Mouse (Mus musculus) kidney, adult 11 months (tissue): ENCODE results near the gene Vax1.

Experiments used
- DNase-seq: peaks from one replicate; pipeline ENCODE4 v3.0.0; 2022

Gene Vax1

GRCm38 (mm10) chr19:59169143-59169935 is 517 bp downstream of the Vax1 start:
- DNase-seq: no peak

- DNase-seq: no peak
Observed at GRCm38 (mm10) chr19:59168386-59168905, 1.4 kb downstream of the Vax1 start.

GRCm38 (mm10) chr19:59167871-59168270 is 2.0 kb downstream of the Vax1 start:
- DNase-seq: no peak

- no peak for DNase-seq
Observed at GRCm38 (mm10) chr19:59166879-59167278, 3.0 kb downstream of the Vax1 start.

GRCm38 (mm10) chr19:59166311-59166761 is 3.5 kb downstream of the Vax1 start:
- DNase-seq: no peak

GRCm38 (mm10) chr19:59165577-59165976 is 4.3 kb downstream of the Vax1 start:
- DNase-seq: no peak

GRCm38 (mm10) chr19:59164896-59165560 is 4.8 kb downstream of the Vax1 start:
- DNase-seq: no peak

- DNase-seq: no peak
Observed at GRCm38 (mm10) chr19:59164111-59164510, 5.7 kb downstream of the Vax1 start.

- DNase-seq: no peak
Observed at GRCm38 (mm10) chr19:59156702-59157101, 13.2 kb downstream of the Vax1 start.

- no peak for DNase-seq
Observed at GRCm38 (mm10) chr19:59154171-59154570, 15.7 kb downstream of the Vax1 start.

- DNase-seq: no peak
Observed at GRCm38 (mm10) chr19:59145492-59146140, 24.2 kb downstream of the Vax1 start.

- no peak for DNase-seq
Observed at GRCm38 (mm10) chr19:59145064-59145463, 24.8 kb downstream of the Vax1 start.

- DNase-seq: no peak
Observed at GRCm38 (mm10) chr19:59142206-59142605, 27.6 kb downstream of the Vax1 start.

GRCm38 (mm10) chr19:59135387-59135786 is 34.5 kb downstream of the Vax1 start:
- DNase-seq: no peak

- DNase-seq: no peak
Observed at GRCm38 (mm10) chr19:59134916-59135315, 34.9 kb downstream of the Vax1 start.

GRCm38 (mm10) chr19:59133202-59133601 is 36.7 kb downstream of the Vax1 start:
- DNase-seq: no peak

GRCm38 (mm10) chr19:59129671-59130070 is 40.2 kb downstream of the Vax1 start:
- DNase-seq: no peak

GRCm38 (mm10) chr19:59128531-59129204 is 41.2 kb downstream of the Vax1 start:
- DNase-seq: no peak

GRCm38 (mm10) chr19:59127424-59127823 is 42.4 kb downstream of the Vax1 start:
- no peak for DNase-seq
